Mouse (Mus musculus) CH12.LX (cell line): ENCODE data around the gene Tgfa. TPM values are rescaled to one million over a fixed set of nuclear protein-coding genes. Genes with fewer than 3 reads are reported as not detected.

Experiments used
- DNase-seq: peaks from one replicate; pipeline ENCODE4 v3.0.0-alpha.2; 2013; ENCODE audit errors: extremely low read depth
- H3K27ac ChIP-seq: 2 replicates; pipeline ENCODE4 v1.5.1; 2012; ENCODE audit warnings: low read depth, mild to moderate bottlenecking, control low read depth, moderate library complexity; ENCODE audit not compliant: insufficient read depth
- H3K27me3 ChIP-seq: replicated peaks from 2 replicates; pipeline ENCODE3; 2012; ENCODE audit warnings: inconsistent platforms
- H3K36me3 ChIP-seq, 2 experiments: replicated peaks in 1 of 2; 2 replicates each; pipeline versions ENCODE3 to v1.6.1; 2012; ENCODE audit warnings: inconsistent platforms in 1 of 2, low read length in 1 of 2, mild to moderate bottlenecking in 1 of 2, mixed read lengths in 1 of 2, moderate library complexity in 1 of 2; ENCODE audit not compliant: control insufficient read depth in 1 of 2, insufficient read depth in 1 of 2
- H3K4me1 ChIP-seq, 2 experiments: 2 replicates each; pipeline ENCODE4 v1.6.1; 2012; ENCODE audit warnings: inconsistent platforms in 1 of 2, moderate library complexity in 1 of 2; ENCODE audit not compliant: insufficient read depth in 2 of 2, control insufficient read depth in 1 of 2
- H3K4me2 ChIP-seq: 2 replicates; pipeline ENCODE4 v1.6.1; 2012; ENCODE audit warnings: low read depth, mild to moderate bottlenecking, control low read depth; ENCODE audit not compliant: poor library complexity, insufficient read depth, severe bottlenecking
- H3K4me3 ChIP-seq, 3 experiments: fragments of 150-350 bp in 1 of 3; sonication (generic) in 1 of 3; replicated peaks in 1 of 3; 2 replicates each; pipeline versions ENCODE3 to v1.5.1; 2011 to 2012; ENCODE audit warnings: low read depth in 2 of 3, low read length in 2 of 3, mild to moderate bottlenecking in 2 of 3, moderate library complexity in 2 of 3, control low read depth in 1 of 3, improper control_type of control experiment in 1 of 3, inconsistent platforms in 1 of 3, mixed read lengths in 1 of 3; ENCODE audit not compliant: poor library complexity in 1 of 3
- H3K79me2 ChIP-seq: replicated peaks from 2 replicates; pipeline ENCODE4 v1.6.1; 2012; ENCODE audit warnings: mild to moderate bottlenecking, moderate library complexity; ENCODE audit not compliant: control insufficient read depth, poor library complexity, insufficient read depth, severe bottlenecking; ENCODE audit errors: extremely low read depth
- H3K9ac ChIP-seq: 2 replicates; pipeline ENCODE4 v1.6.1; 2012; ENCODE audit warnings: low read depth, mild to moderate bottlenecking, control low read depth, moderate library complexity; ENCODE audit not compliant: insufficient read depth
- H3K9me3 ChIP-seq: replicated peaks from 2 replicates; pipeline ENCODE3; 2012; ENCODE audit warnings: low read length, inconsistent platforms, mixed read lengths
- BHLHE40 ChIP-seq: IDR thresholded peaks from 2 replicates; pipeline ENCODE4 v1.6.1; 2011; ENCODE audit warnings: mild to moderate bottlenecking, low read depth, low read length, improper control_type of control experiment
- CHD1 ChIP-seq: IDR thresholded peaks from 2 replicates; pipeline ENCODE4 v1.6.1; 2012; ENCODE audit warnings: low read depth, low read length, improper control_type of control experiment, inconsistent platforms
- CTCF ChIP-seq, 2 experiments: IDR thresholded peaks in 1 of 2; conservative IDR thresholded peaks in 1 of 2; 2 replicates each; pipeline ENCODE4 v1.5.1; 2011 to 2012; ENCODE audit warnings: low read depth in 2 of 2, low read length in 2 of 2, improper control_type of control experiment in 1 of 2, inconsistent platforms in 1 of 2, mild to moderate bottlenecking in 1 of 2, moderate library complexity in 1 of 2
- EP300 ChIP-seq: IDR thresholded peaks from 2 replicates; pipeline ENCODE4 v1.6.1; 2011; ENCODE audit warnings: low read length, improper control_type of control experiment
- GABPA ChIP-seq: IDR thresholded peaks from 2 replicates; pipeline ENCODE4 v1.6.1; 2012; ENCODE audit warnings: low read depth, low read length, improper control_type of control experiment, inconsistent platforms; ENCODE audit not compliant: insufficient replicate concordance
- HCFC1 ChIP-seq: IDR thresholded peaks from 2 replicates; pipeline ENCODE4 v1.6.1; 2012; ENCODE audit warnings: low read depth, mild to moderate bottlenecking, inconsistent platforms, low read length, improper control_type of control experiment
- JUN ChIP-seq: IDR thresholded peaks from 2 replicates; pipeline ENCODE4 v1.6.1; 2011; ENCODE audit warnings: low read depth, mild to moderate bottlenecking, low read length, improper control_type of control experiment, moderate library complexity; ENCODE audit not compliant: insufficient read depth
- KAT2A ChIP-seq: IDR thresholded peaks from 2 replicates; pipeline ENCODE4 v1.6.1; 2012; ENCODE audit warnings: low read length, improper control_type of control experiment, inconsistent platforms; ENCODE audit not compliant: insufficient replicate concordance
- MAX ChIP-seq: IDR thresholded peaks from 2 replicates; pipeline ENCODE4 v1.6.1; 2011; ENCODE audit warnings: low read length, improper control_type of control experiment
- MAZ ChIP-seq: IDR thresholded peaks from 2 replicates; pipeline ENCODE4 v1.6.1; 2012; ENCODE audit warnings: low read depth, mild to moderate bottlenecking, inconsistent platforms, low read length, improper control_type of control experiment, moderate library complexity
- MYC ChIP-seq: IDR thresholded peaks from 2 replicates; pipeline ENCODE4 v1.6.1; 2011; ENCODE audit warnings: low read depth, mild to moderate bottlenecking, improper control_type of control experiment, low read length
- NELFE ChIP-seq: IDR thresholded peaks from 2 replicates; pipeline ENCODE4 v1.6.1; 2011; ENCODE audit warnings: low read depth, low read length, improper control_type of control experiment
- NRF1 ChIP-seq: IDR thresholded peaks from 2 replicates; pipeline ENCODE4 v1.6.1; 2014; ENCODE audit warnings: low read depth, mild to moderate bottlenecking, inconsistent platforms, low read length, improper control_type of control experiment, moderate library complexity
- PAX5 ChIP-seq: IDR thresholded peaks from 2 replicates; pipeline ENCODE4 v1.6.1; 2012; ENCODE audit warnings: low read length, inconsistent platforms, mixed read lengths
- RAD21 ChIP-seq: IDR thresholded peaks from 2 replicates; pipeline ENCODE4 v1.6.1; 2011; ENCODE audit warnings: low read depth, mild to moderate bottlenecking, low read length, improper control_type of control experiment, moderate library complexity
- SIN3A ChIP-seq: IDR thresholded peaks from 2 replicates; pipeline ENCODE4 v1.6.1; 2012; ENCODE audit warnings: low read length, improper control_type of control experiment, inconsistent platforms
- SMC3 ChIP-seq: IDR thresholded peaks from 2 replicates; pipeline ENCODE4 v1.6.1; 2011; ENCODE audit warnings: low read depth, low read length, improper control_type of control experiment
- TBP ChIP-seq: conservative IDR thresholded peaks from 2 replicates; pipeline ENCODE4 v1.6.1; 2011; ENCODE audit warnings: low read depth, low read length, improper control_type of control experiment
- USF1 ChIP-seq: IDR thresholded peaks from 2 replicates; pipeline ENCODE4 v1.6.1; 2014; ENCODE audit warnings: low read depth, mild to moderate bottlenecking, inconsistent platforms, low read length, improper control_type of control experiment
- USF2 ChIP-seq: conservative IDR thresholded peaks from 2 replicates; pipeline ENCODE4 v1.6.1; 2011; ENCODE audit warnings: low read depth, low read length, improper control_type of control experiment
- ZC3H11A ChIP-seq: IDR thresholded peaks from 2 replicates; pipeline ENCODE4 v1.6.1; 2012; ENCODE audit warnings: low read depth, mild to moderate bottlenecking, inconsistent platforms, low read length, improper control_type of control experiment
- ZKSCAN1 ChIP-seq: IDR thresholded peaks from 2 replicates; pipeline ENCODE4 v1.6.1; 2012; ENCODE audit warnings: low read depth, inconsistent platforms, low read length, improper control_type of control experiment, borderline replicate concordance
- ZMIZ1 ChIP-seq: IDR thresholded peaks from 2 replicates; pipeline ENCODE4 v1.6.1; 2012; ENCODE audit warnings: low read depth, mild to moderate bottlenecking, inconsistent platforms, low read length, improper control_type of control experiment
- ZNF384 ChIP-seq: IDR thresholded peaks from 2 replicates; pipeline ENCODE4 v1.6.1; 2012; ENCODE audit warnings: low read depth, low read length, improper control_type of control experiment, inconsistent platforms
- dilution Hi-C: fragments of 300-500 bp; cut with MboI; formaldehyde crosslinking; loops from 2 replicates; pipeline ENCODE4 v1.14.3; 2020; ENCODE audit warnings: low sequenced_read_pairs; ENCODE audit not compliant: extremely low pct_unique_long_range_greater_than_20kb, extremely low pct_ligation_motif_present
- in situ Hi-C: fragments of 300-500 bp; cut with MboI; formaldehyde crosslinking; loops from 3 replicates; pipeline ENCODE4 v1.14.3; 2019; ENCODE audit warnings: low sequenced_read_pairs, low pct_ligation_motif_present, low pct_unique_long_range_greater_than_20kb, mixed read lengths
- polyA plus RNA-seq: library from polyadenylated mRNA; unstranded; fragments of >175 nt; gene quantifications from 2 replicates; pipeline ENCODE4 v1.2.1, GENCODE M21; 2012; ENCODE audit warnings: low read depth; ENCODE audit not compliant: insufficient read length
- total RNA-seq, 2 experiments: library from RNA; depleted of rRNA; stranded (reverse); fragments of 300-350 nt in 1 of 2; fragments of >200 nt in 1 of 2; gene quantifications; 2 replicates each; pipeline ENCODE4 v1.2.3; 2012 to 2014

Gene Tgfa
- total and polyA plus RNA-seq, 3 experiments: not detected

GRCm38 (mm10) chr6:86157253-86158234 lies 37.5 kb upstream of the Tgfa start:
- TF ChIP-seq MAX (no peak), GABPA (no peak), BHLHE40 (no peak), SIN3A (no peak), ZMIZ1 (no peak), HCFC1 (no peak), MAZ (no peak), CTCF (conservative IDR thresholded peaks at IDR 0.05 in 1 of 2, IDR thresholded peaks at IDR 0.05 in 1 of 2; ENCODE audit: low read depth in 2 of 2, low read length in 2 of 2) (no peak), PAX5 (no peak), CHD1 (no peak), TBP (no peak), RAD21 (no peak), KAT2A (no peak), USF2 (no peak), MYC (no peak), SMC3 (no peak), ZKSCAN1 (no peak), JUN (no peak), USF1 (no peak)
- TF ChIP-seq, all 38 proteins: peak for 0
- Histone ChIP-seq H3K9ac (no peak overlapping the region), H3K36me3 (no peaks in the 10 kb centered on the region), H3K4me2 (no peak overlapping the region), H3K9me3 (peaks cover 5% of the 10 kb centered on the region), H3K4me1 (no peaks in the 10 kb centered on the region), H3K27ac (no peak overlapping the region), H3K27me3 (peaks cover 70% of the 10 kb centered on the region), H3K4me3 (no peak overlapping the region), H3K79me2 (no peaks in the 10 kb centered on the region)
- dilution Hi-C loops (no loop called here), in situ Hi-C loops (loop anchor here (10.0 kb wide), 1 partner anchor 97 kb away; no protein-coding TSS in a partner anchor)
- DNase-seq: peak; percentile 0

- no peak overlapping the region for H3K4me2 ChIP-seq
- no peak overlapping the region for H3K9ac ChIP-seq
- in situ Hi-C loops: no loop called here
- DNase-seq: no peak
- H3K4me1 ChIP-seq: no peaks in the 10 kb centered on the region
- peaks cover 5% of the 10 kb centered on the region for H3K9me3 ChIP-seq
- H3K27me3 ChIP-seq: peaks cover 54% of the 10 kb centered on the region
- dilution Hi-C loops: no loop called here
- H3K4me3 ChIP-seq: no peak overlapping the region
- no peaks in the 10 kb centered on the region for H3K79me2 ChIP-seq
- no peak overlapping the region for H3K27ac ChIP-seq
- TF ChIP-seq NRF1 (no peak), MAZ (no peak), SIN3A (no peak), ZC3H11A (no peak), NELFE (no peak), ZKSCAN1 (no peak), RAD21 (no peak), TBP (no peak), EP300 (no peak), KAT2A (no peak), ZNF384 (no peak)
- H3K36me3 ChIP-seq: no peaks in the 10 kb centered on the region
These were observed 34.1 kb upstream of the Tgfa start for GRCm38 (mm10) chr6:86160878-86161277.
